Mouse (Mus musculus) limb, embryonic 11.5 days (tissue): ENCODE data around the gene Tex33. TPM values are rescaled to one million over a fixed set of nuclear protein-coding genes. Genes with fewer than 3 reads are reported as not detected.

Experiments used
- ATAC-seq: fragments of 200-750 bp; cut with Nextera tagmentation; 2 replicates; pipeline ENCODE4 v1.8.0; 2017; ENCODE audit warnings: low read depth; ENCODE audit not compliant: insufficient number of reproducible peaks, low FRiP score, low TSS enrichment
- DNase-seq: peaks from one replicate; pipeline ENCODE4 v3.0.0-alpha.2; 2015; ENCODE audit warnings: low spot score
- H3K27ac ChIP-seq: fragments of 300-500 bp; sonication (generic); replicated peaks from 2 replicates; pipeline ENCODE4 v1.5.1; 2014; ENCODE audit warnings: low read depth, mild to moderate bottlenecking, low read length
- H3K27me3 ChIP-seq: fragments of 300-500 bp; sonication (generic); 2 replicates; pipeline ENCODE4 v1.6.1; 2014; ENCODE audit warnings: mild to moderate bottlenecking, low read length, mixed read lengths; ENCODE audit not compliant: control insufficient read depth, insufficient read depth
- H3K36me3 ChIP-seq: fragments of 300-500 bp; sonication (generic); 2 replicates; pipeline ENCODE4 v1.6.1; 2014; ENCODE audit warnings: mild to moderate bottlenecking, low read length, moderate library complexity, mixed read lengths; ENCODE audit not compliant: control insufficient read depth, insufficient read depth
- H3K4me1 ChIP-seq: fragments of 300-500 bp; sonication (generic); 2 replicates; pipeline ENCODE4 v1.6.1; 2014; ENCODE audit warnings: low read length, mixed read lengths; ENCODE audit not compliant: control insufficient read depth, insufficient read depth
- H3K4me2 ChIP-seq: fragments of 300-500 bp; sonication (generic); 2 replicates; pipeline ENCODE4 v1.6.1; 2014; ENCODE audit warnings: low read depth, mild to moderate bottlenecking, moderate library complexity; ENCODE audit not compliant: severe bottlenecking
- H3K4me3 ChIP-seq: fragments of 300-500 bp; sonication (generic); 2 replicates; pipeline ENCODE4 v1.5.1; 2014; ENCODE audit warnings: low read depth, low read length
- H3K9ac ChIP-seq: fragments of 300-500 bp; sonication (generic); 2 replicates; pipeline ENCODE4 v1.6.1; 2014; ENCODE audit warnings: mild to moderate bottlenecking, low read length
- H3K9me3 ChIP-seq: fragments of 300-500 bp; sonication (generic); 2 replicates; pipeline ENCODE4 v1.6.1; 2016; ENCODE audit warnings: low read length; ENCODE audit not compliant: control insufficient read depth
- WGBS: fragments of 180-500 bp; shearing (Covaris S2); extraction: QIAGEN DNeasy Blood & Tissue Kit; methylation state at CpG from one replicate; pipeline ENCODE4 v1.1.7; 2014; 5-methylcytosine and 5-hydroxymethylcytosine counted together
- polyA plus RNA-seq: library from polyadenylated mRNA; unstranded; fragments of >200 nt; fragmentation: Nextera tagmentation; extraction: Ambion mirVana; gene quantifications from 2 replicates; pipeline ENCODE4 v1.2.1, GENCODE M21; 2014

The Tex33 gene
- not detected in 2 replicates for polyA plus RNA-seq

GRCm38 (mm10) chr15:78395478-78395962, at the start of gene Tex33:
Gene Tex33 (minus strand): TSS chr15:78395912.
- no peaks in the 10 kb centered on the region for H3K4me1 ChIP-seq
- H3K9me3 ChIP-seq, result no peaks in the 10 kb centered on the region
- H3K27ac ChIP-seq, result no peak within 1 kb of the TSS
- no peak for DNase-seq
- no peak within 1 kb of the TSS for H3K4me3 ChIP-seq
- WGBS, result 82% methylated on average over 8 of the region's 8 CpGs
- H3K36me3 ChIP-seq, result no peaks in the 10 kb centered on the region
- ATAC-seq, result no peak
- H3K4me2 ChIP-seq, result no peak within 1 kb of the TSS
- no peaks in the 10 kb centered on the region for H3K27me3 ChIP-seq
- H3K9ac ChIP-seq, result no peak within 1 kb of the TSS

- Histone ChIP-seq H3K27ac (no peak overlapping the region), H3K27me3 (no peaks in the 10 kb centered on the region), H3K9ac (no peak overlapping the region), H3K4me2 (no peak overlapping the region), H3K4me3 (no peak overlapping the region), H3K36me3 (no peaks in the 10 kb centered on the region), H3K9me3 (no peaks in the 10 kb centered on the region), H3K4me1 (no peaks in the 10 kb centered on the region)
- WGBS, result 46% methylated on average over 6 of the region's 6 CpGs
- ATAC-seq (no peak), DNase-seq (no peak)
Observed at GRCm38 (mm10) chr15:78443857-78444256, 48.1 kb upstream of the Tex33 start.

- peaks cover 7% of the 10 kb centered on the region for H3K4me1 ChIP-seq
- H3K9ac ChIP-seq, result no peak overlapping the region
- H3K27me3 ChIP-seq, result no peaks in the 10 kb centered on the region
- H3K36me3 ChIP-seq, result no peaks in the 10 kb centered on the region
- no peak overlapping the region for H3K4me3 ChIP-seq
- 84% methylated on average over 19 of the region's 19 CpGs for WGBS
- DNase-seq (no peak), ATAC-seq (no peak)
- H3K4me2 ChIP-seq, result no peak overlapping the region
- no peak overlapping the region for H3K27ac ChIP-seq
- H3K9me3 ChIP-seq, result no peaks in the 10 kb centered on the region
Observed at GRCm38 (mm10) chr15:78442231-78442630, 46.5 kb upstream of the Tex33 start.

GRCm38 (mm10) chr15:78438973-78439372, 43.3 kb upstream of the Tex33 start:
- 66% methylated on average over 9 of the region's 9 CpGs for WGBS
- Histone ChIP-seq H3K27ac (no peak overlapping the region), H3K27me3 (no peaks in the 10 kb centered on the region), H3K4me2 (no peak overlapping the region), H3K4me3 (no peak overlapping the region), H3K4me1 (peaks cover 19% of the 10 kb centered on the region), H3K9ac (no peak overlapping the region), H3K36me3 (no peaks in the 10 kb centered on the region), H3K9me3 (no peaks in the 10 kb centered on the region)
- DNase-seq (no peak), ATAC-seq (no peak)

GRCm38 (mm10) chr15:78438505-78438904, 42.8 kb upstream of the Tex33 start:
- Histone ChIP-seq H3K27ac (no peak overlapping the region), H3K9me3 (no peaks in the 10 kb centered on the region), H3K4me1 (peaks cover 19% of the 10 kb centered on the region), H3K4me2 (no peak overlapping the region), H3K9ac (no peak overlapping the region), H3K4me3 (no peak overlapping the region), H3K27me3 (no peaks in the 10 kb centered on the region), H3K36me3 (no peaks in the 10 kb centered on the region)
- DNase-seq (no peak), ATAC-seq (no peak)
- 49% methylated on average over 8 of the region's 8 CpGs for WGBS

- H3K36me3 ChIP-seq, result no peaks in the 10 kb centered on the region
- WGBS, result 44% methylated on average over 4 of the region's 4 CpGs
- H3K4me1 ChIP-seq, result peaks cover 19% of the 10 kb centered on the region
- ATAC-seq (no peak), DNase-seq (no peak)
- no peaks in the 10 kb centered on the region for H3K27me3 ChIP-seq
- H3K9ac ChIP-seq, result no peak overlapping the region
- no peak overlapping the region for H3K27ac ChIP-seq
- no peak overlapping the region for H3K4me2 ChIP-seq
- H3K9me3 ChIP-seq, result no peaks in the 10 kb centered on the region
- no peak overlapping the region for H3K4me3 ChIP-seq
Observed at GRCm38 (mm10) chr15:78438018-78438394, 42.3 kb upstream of the Tex33 start.

GRCm38 (mm10) chr15:78437237-78438017, 41.7 kb upstream of the Tex33 start:
- Histone ChIP-seq H3K27ac (no peak overlapping the region; the same call in 1 of the 2 replicates), H3K9me3 (no peaks in the 10 kb centered on the region), H3K4me1 (peaks cover 19% of the 10 kb centered on the region), H3K27me3 (no peaks in the 10 kb centered on the region), H3K4me2 (peak overlapping the region; percentile 64), H3K36me3 (no peaks in the 10 kb centered on the region), H3K9ac (peak overlapping the region; percentile 43), H3K4me3 (peak overlapping the region; percentile 15; the same call in 1 of the 2 replicates)
- 21% methylated on average over 23 of the region's 23 CpGs for whole genome bisulfite sequencing
- peak; percentile 51 for DNase-seq
- ATAC-seq, result no peak

- Histone ChIP-seq H3K36me3 (no peaks in the 10 kb centered on the region), H3K9ac (peak overlapping the region; percentile 43), H3K4me2 (peak overlapping the region; percentile 64), H3K27ac (no peak overlapping the region), H3K27me3 (no peaks in the 10 kb centered on the region), H3K4me1 (peaks cover 19% of the 10 kb centered on the region), H3K4me3 (peak overlapping the region; percentile 15), H3K9me3 (no peaks in the 10 kb centered on the region)
- ATAC-seq (no peak), DNase-seq (peak; percentile 67)
- 8% methylated on average over 31 of the region's 32 CpGs for WGBS
Observed at GRCm38 (mm10) chr15:78436380-78437192, 40.9 kb upstream of the Tex33 start.
